Mouse (Mus musculus): Measurements from ENCODE around the gene Wee2. TPM values are rescaled to one million over a fixed set of nuclear protein-coding genes. Genes with fewer than 3 reads are reported as not detected.

Gene Wee2
- polyA plus RNA-seq, 1 experiment from 2014 or later = not detected

GRCm38 (mm10) chr6:40435151-40436046 is 3.5 kb upstream of the Wee2 start:
- peak overlapping the region; percentile 66 for H3K4me3 ChIP-seq
- H3K4me2 ChIP-seq = peak overlapping the region; percentile 91
- H3K27ac ChIP-seq (ENCODE audit: poor library complexity, severe bottlenecking) = no peak overlapping the region
- no peaks in the 10 kb centered on the region for H3K36me3 ChIP-seq
- H3K9me3 ChIP-seq (replicated peaks) = no peaks in the 10 kb centered on the region
- peak; percentile 64 for ATAC-seq (ENCODE audit: insufficient number of reproducible peaks, low FRiP score)
- WGBS = under 1% methylated on average over 71 of the region's 72 CpGs
- H3K9ac ChIP-seq = peak overlapping the region; percentile 74
- H3K27me3 ChIP-seq (replicated peaks) = peaks cover 21% of the 10 kb centered on the region
- 0 out of 2 replicates have a peak, but pooled peaks cover 6% of the 10 kb centered on the region for H3K4me1 ChIP-seq (replicated peaks)

GRCm38 (mm10) chr6:40436047-40436483 is 2.8 kb upstream of the Wee2 start, which contains the start of gene E330009J07Rik:
Gene E330009J07Rik, minus strand, starts transcription at chr6:40436135.
- peak within 1 kb of the TSS; percentile 74 for H3K9ac ChIP-seq
- no peak within 1 kb of the TSS for H3K27ac ChIP-seq (ENCODE audit: poor library complexity, severe bottlenecking)
- peak within 1 kb of the TSS; percentile 91 for H3K4me2 ChIP-seq
- no peaks in the 10 kb centered on the region for H3K36me3 ChIP-seq
- peak within 1 kb of the TSS; percentile 66 for H3K4me3 ChIP-seq
- H3K9me3 ChIP-seq (replicated peaks) = no peaks in the 10 kb centered on the region
- WGBS = 1% methylated on average over 38 of the region's 38 CpGs
- ATAC-seq (ENCODE audit: insufficient number of reproducible peaks, low FRiP score) = peak; percentile 89
- peaks cover 24% of the 10 kb centered on the region for H3K27me3 ChIP-seq (replicated peaks)
- H3K4me1 ChIP-seq (replicated peaks) = 0 out of 2 replicates have a peak, but pooled peaks cover 6% of the 10 kb centered on the region

- ATAC-seq (ENCODE audit: insufficient number of reproducible peaks, low FRiP score) = no peak
- WGBS = 26% methylated on average over 12 of the region's 12 CpGs
- H3K27me3 ChIP-seq (replicated peaks) = peaks cover 28% of the 10 kb centered on the region
- 0 out of 2 replicates have a peak, but pooled peaks cover 3% of the 10 kb centered on the region for H3K4me1 ChIP-seq (replicated peaks)
- H3K4me3 ChIP-seq = no peak overlapping the region
- no peaks in the 10 kb centered on the region for H3K36me3 ChIP-seq
- no peak overlapping the region for H3K9ac ChIP-seq
- no peak overlapping the region for H3K27ac ChIP-seq (ENCODE audit: poor library complexity, severe bottlenecking)
- no peaks in the 10 kb centered on the region for H3K9me3 ChIP-seq (replicated peaks)
- 0 out of 2 replicates have a peak overlapping the region, but pooled peaks have one; percentile 26 for H3K4me2 ChIP-seq
These were observed 843 bp downstream of the Wee2 start for GRCm38 (mm10) chr6:40439731-40440130.

- no peak overlapping the region for H3K4me3 ChIP-seq
- no peaks in the 10 kb centered on the region for H3K4me1 ChIP-seq (replicated peaks)
- 59% methylated on average over 3 of the region's 3 CpGs for WGBS
- H3K4me2 ChIP-seq = no peak overlapping the region
- peaks cover 28% of the 10 kb centered on the region for H3K27me3 ChIP-seq (replicated peaks)
- H3K9ac ChIP-seq = no peak overlapping the region
- no peaks in the 10 kb centered on the region for H3K9me3 ChIP-seq (replicated peaks)
- no peak for ATAC-seq (ENCODE audit: insufficient number of reproducible peaks, low FRiP score)
- H3K27ac ChIP-seq (ENCODE audit: poor library complexity, severe bottlenecking) = no peak overlapping the region
- H3K36me3 ChIP-seq = no peaks in the 10 kb centered on the region
These were observed 2.4 kb downstream of the Wee2 start for GRCm38 (mm10) chr6:40441276-40441675.

- Histone ChIP-seq H3K4me1 (replicated peaks) (no peaks in the 10 kb centered on the region), H3K27me3 (replicated peaks) (peaks cover 28% of the 10 kb centered on the region), H3K4me3 (no peak overlapping the region), H3K9me3 (replicated peaks) (no peaks in the 10 kb centered on the region), H3K36me3 (no peaks in the 10 kb centered on the region), H3K9ac (no peak overlapping the region), H3K27ac (ENCODE audit: poor library complexity, severe bottlenecking) (no peak overlapping the region), H3K4me2 (no peak overlapping the region)
- ATAC-seq (ENCODE audit: insufficient number of reproducible peaks, low FRiP score) = no peak
- 29% methylated on average over 3 of the region's 3 CpGs for WGBS
These were observed 2.9 kb downstream of the Wee2 start for GRCm38 (mm10) chr6:40441755-40442154.

- Histone ChIP-seq H3K36me3 (no peaks in the 10 kb centered on the region), H3K9ac (no peak overlapping the region), H3K4me3 (no peak overlapping the region), H3K27me3 (replicated peaks) (peaks cover 23% of the 10 kb centered on the region), H3K9me3 (replicated peaks) (no peaks in the 10 kb centered on the region), H3K4me2 (no peak overlapping the region), H3K27ac (ENCODE audit: poor library complexity, severe bottlenecking) (no peak overlapping the region), H3K4me1 (replicated peaks) (no peaks in the 10 kb centered on the region)
- ATAC-seq (ENCODE audit: insufficient number of reproducible peaks, low FRiP score) = no peak
- 16% methylated on average over 10 of the region's 10 CpGs for WGBS
These were observed 4.5 kb downstream of the Wee2 start for GRCm38 (mm10) chr6:40443281-40443928.

- Histone ChIP-seq H3K9ac (no peak overlapping the region), H3K9me3 (replicated peaks) (no peaks in the 10 kb centered on the region), H3K27me3 (replicated peaks) (peaks cover 4% of the 10 kb centered on the region; the same call in 1 of the 2 replicates), H3K4me2 (no peak overlapping the region), H3K27ac (ENCODE audit: poor library complexity, severe bottlenecking) (no peak overlapping the region), H3K4me3 (no peak overlapping the region), H3K4me1 (replicated peaks) (no peaks in the 10 kb centered on the region), H3K36me3 (no peaks in the 10 kb centered on the region)
- no peak for ATAC-seq (ENCODE audit: insufficient number of reproducible peaks, low FRiP score)
These were observed 9.7 kb downstream of the Wee2 start for GRCm38 (mm10) chr6:40448626-40449025.

GRCm38 (mm10) chr6:40454436-40455041 is 15.7 kb downstream of the Wee2 start:
- Histone ChIP-seq H3K9me3 (replicated peaks) (no peaks in the 10 kb centered on the region), H3K27me3 (replicated peaks) (no peaks in the 10 kb centered on the region), H3K4me3 (no peak overlapping the region), H3K36me3 (no peaks in the 10 kb centered on the region), H3K9ac (no peak overlapping the region), H3K27ac (ENCODE audit: poor library complexity, severe bottlenecking) (no peak overlapping the region), H3K4me2 (no peak overlapping the region), H3K4me1 (replicated peaks) (no peaks in the 10 kb centered on the region)
- WGBS = 23% methylated on average over 7 of the region's 7 CpGs
- ATAC-seq (ENCODE audit: insufficient number of reproducible peaks, low FRiP score) = no peak

- H3K4me2 ChIP-seq = no peak overlapping the region
- WGBS = 47% methylated on average over 6 of the region's 6 CpGs
- ATAC-seq (ENCODE audit: insufficient number of reproducible peaks, low FRiP score) = no peak
These were observed 26.8 kb downstream of the Wee2 start for GRCm38 (mm10) chr6:40465710-40466109.

GRCm38 (mm10) chr6:40470916-40471719 is 32.2 kb downstream of the Wee2 start, which contains the start of gene Ssbp1:
Gene Ssbp1, plus strand, starts transcription at chr6:40471352.
- H3K36me3 ChIP-seq = peaks cover 26% of the 10 kb centered on the region
- H3K9me3 ChIP-seq (replicated peaks) = no peaks in the 10 kb centered on the region
- H3K27me3 ChIP-seq (replicated peaks) = no peaks in the 10 kb centered on the region
- under 1% methylated on average over 54 of the region's 54 CpGs for WGBS
- peak; percentile 94 for ATAC-seq (ENCODE audit: insufficient number of reproducible peaks, low FRiP score)
- peak within 1 kb of the TSS; percentile 80 for H3K4me2 ChIP-seq
- H3K9ac ChIP-seq = peak within 1 kb of the TSS; percentile 84
- H3K27ac ChIP-seq (ENCODE audit: poor library complexity, severe bottlenecking) = peak within 1 kb of the TSS; percentile 93
- peak within 1 kb of the TSS; percentile 70 for H3K4me3 ChIP-seq
- H3K4me1 ChIP-seq (replicated peaks) = peaks cover 4% of the 10 kb centered on the region

More at GRCm38 (mm10) chr6:40465710-40466109, 26.8 kb downstream of the Wee2 start:
- no peaks in the 10 kb centered on the region for H3K4me1 ChIP-seq (replicated peaks)
- H3K27me3 ChIP-seq (replicated peaks) = no peaks in the 10 kb centered on the region
- no peak overlapping the region for H3K4me3 ChIP-seq
- H3K27ac ChIP-seq (ENCODE audit: poor library complexity, severe bottlenecking) = no peak overlapping the region
- H3K9ac ChIP-seq = no peak overlapping the region
- H3K36me3 ChIP-seq = no peaks in the 10 kb centered on the region
- H3K9me3 ChIP-seq (replicated peaks) = no peaks in the 10 kb centered on the region
